20 mouse cellular contexts compared by ENCODE assay signal in the genomic region with DNA sequence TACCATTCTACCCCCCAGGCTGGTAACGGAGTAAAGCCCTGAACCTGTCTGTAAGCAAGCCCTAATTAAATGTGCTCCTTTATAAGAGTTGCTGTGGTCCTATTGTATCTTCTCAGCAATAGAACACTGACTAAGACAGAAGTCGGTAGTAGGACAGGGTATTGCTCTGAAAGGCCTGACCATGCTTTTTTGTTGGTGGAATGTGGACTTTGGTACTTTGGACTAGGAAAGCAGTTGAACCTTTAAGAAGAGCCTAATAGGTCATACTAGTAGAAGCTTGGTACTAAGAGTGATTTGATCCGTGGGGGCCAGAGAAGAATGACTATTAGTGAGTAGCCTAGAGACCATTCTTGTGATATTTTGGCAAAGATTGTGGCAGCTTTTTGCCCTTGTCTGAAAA. TPM values are rescaled to one million over a fixed set of nuclear protein-coding genes. Genes with fewer than 3 reads are reported as not detected.
DNase-seq lines count a peak whose midpoint lies in the region; ATAC-seq and TF ChIP-seq lines count a peak whose summit lies in the region.
"Had no signal": no experiment of that assay in that cellular context is flagged by ENCODE, and none has a peak within 500 bp of the region (broad histone marks: within the 10 kb centered on the region; RNA-seq: fewer than 3 reads in every experiment).

No protein-coding gene starts in this region.

- H3K36me3 ChIP-seq in kidney, adult 2 months (ENCODE audit: control insufficient read depth, insufficient read depth, low read length), result no peaks in the 10 kb centered on the region
- no peaks in the 10 kb centered on the region for H3K36me3 ChIP-seq in kidney, embryonic 15.5 days
- no peaks in the 10 kb centered on the region for H3K36me3 ChIP-seq in intestine, embryonic 15.5 days
- H3K36me3 ChIP-seq in small intestine, adult 2 months (ENCODE audit: control insufficient read depth, insufficient read depth, low read length), result no peaks in the 10 kb centered on the region
- H3K36me3 ChIP-seq: embryonic facial prominence, embryonic 15.5 days; forebrain, embryonic 10.5 days; heart, embryonic 13.5 days had no signal

- TF ChIP-seq CTCF in kidney, adult 2 months (conservative IDR thresholded peaks at IDR 0.05; ENCODE audit: insufficient read depth, insufficient read length, low read depth, low read length), result no peak
- no peak for TF ChIP-seq CTCF in small intestine, adult 2 months (IDR thresholded peaks at IDR 0.05; ENCODE audit: extremely low read depth, insufficient read length, insufficient replicate concordance, low read depth, low read length)

- peak overlapping the region; percentile 58 for H3K27ac ChIP-seq in kidney, adult 2 months (ENCODE audit: insufficient read depth, low read depth, low read length)
- H3K27ac ChIP-seq in kidney, embryonic 15.5 days, result no peak overlapping the region
- H3K27ac ChIP-seq in intestine, embryonic 15.5 days, result no peak overlapping the region
- H3K27ac ChIP-seq in small intestine, adult 2 months (ENCODE audit: insufficient read depth, low read depth, low read length), result peak overlapping the region; percentile 97
- H3K27ac ChIP-seq: embryonic facial prominence, embryonic 15.5 days; forebrain, embryonic 10.5 days; heart, embryonic 13.5 days had no signal

- no peak overlapping the region for H3K9ac ChIP-seq in kidney, embryonic 15.5 days
- no peak overlapping the region for H3K9ac ChIP-seq in intestine, embryonic 15.5 days
- H3K9ac ChIP-seq: embryonic facial prominence, embryonic 15.5 days; heart, embryonic 13.5 days had no signal

- TF ChIP-seq POLR2A in kidney, adult 2 months (IDR thresholded peaks at IDR 0.05; ENCODE audit: low read depth, low read length), result no peak
- no peak for TF ChIP-seq POLR2A in small intestine, adult 2 months (IDR thresholded peaks at IDR 0.05; ENCODE audit: low read depth, low read length)

- no peaks in the 10 kb centered on the region for H3K9me3 ChIP-seq in kidney, embryonic 15.5 days (replicated peaks)
- H3K9me3 ChIP-seq in intestine, embryonic 15.5 days, result no peaks in the 10 kb centered on the region
- H3K9me3 ChIP-seq: embryonic facial prominence, embryonic 15.5 days; heart, embryonic 13.5 days had no signal

- peak; percentile 84 for DNase-seq in kidney, adult 2 months
- DNase-seq in kidney, postnatal 4 days, result no peak
- DNase-seq in kidney, postnatal 14 days, result peak; percentile 13
- no peak for DNase-seq in right cerebral cortex, postnatal 25 days
- DNase-seq: adrenal gland, postnatal 10 days; cerebellum, adult 11 months; cerebellum, adult 8-10 months; cerebellum, postnatal 14 days; embryo, embryonic 11 days; gastrocnemius, postnatal 36 days; heart, adult 11 months; heart, postnatal 36 days had no signal

- H3K4me3 ChIP-seq in kidney, adult 2 months (ENCODE audit: insufficient read depth, low read depth, low read length), result no peak overlapping the region
- no peak overlapping the region for H3K4me3 ChIP-seq in kidney, embryonic 15.5 days (replicated peaks)
- H3K4me3 ChIP-seq in intestine, embryonic 15.5 days (replicated peaks), result no peak overlapping the region
- H3K4me3 ChIP-seq in small intestine, adult 2 months (ENCODE audit: low read depth, low read length), result no peak overlapping the region
- H3K4me3 ChIP-seq: embryonic facial prominence, embryonic 15.5 days; erythroblast, embryonic 14.5 days; forebrain, embryonic 10.5 days; heart, embryonic 13.5 days had no signal

- no peak overlapping the region for H3K4me2 ChIP-seq in kidney, embryonic 15.5 days
- H3K4me2 ChIP-seq in intestine, embryonic 15.5 days (replicated peaks), result no peak overlapping the region
- H3K4me2 ChIP-seq: embryonic facial prominence, embryonic 15.5 days; heart, embryonic 13.5 days had no signal

- no peaks in the 10 kb centered on the region for H3K27me3 ChIP-seq in kidney, adult 2 months (replicated peaks; ENCODE audit: control insufficient read depth, insufficient read depth, low read length)
- no peaks in the 10 kb centered on the region for H3K27me3 ChIP-seq in kidney, embryonic 15.5 days
- H3K27me3 ChIP-seq in intestine, embryonic 15.5 days (replicated peaks), result no peaks in the 10 kb centered on the region
- no peaks in the 10 kb centered on the region for H3K27me3 ChIP-seq in small intestine, adult 2 months (ENCODE audit: control insufficient read depth, insufficient read depth, low read length)
- H3K27me3 ChIP-seq: embryonic facial prominence, embryonic 15.5 days; heart, embryonic 13.5 days had no signal

- 56% methylated on average over 3 of the region's 3 CpGs for WGBS in kidney, adult 2 months
- 84% methylated on average over 3 of the region's 3 CpGs for WGBS in kidney, embryonic 15.5 days
- WGBS in intestine, embryonic 15.5 days, result 79% methylated on average over 3 of the region's 3 CpGs
- 42% methylated on average over 3 of the region's 3 CpGs for WGBS in small intestine, adult 2 months

- peaks cover 8% of the 10 kb centered on the region for H3K4me1 ChIP-seq in kidney, adult 2 months (ENCODE audit: control insufficient read depth, insufficient read depth, low read length)
- no peaks in the 10 kb centered on the region for H3K4me1 ChIP-seq in kidney, embryonic 15.5 days
- no peaks in the 10 kb centered on the region for H3K4me1 ChIP-seq in intestine, embryonic 15.5 days (replicated peaks)
- peaks cover 10% of the 10 kb centered on the region; the same call in 1 of the 2 replicates for H3K4me1 ChIP-seq in small intestine, adult 2 months (ENCODE audit: control insufficient read depth, insufficient read depth, insufficient read length, low read length)
- H3K4me1 ChIP-seq: embryonic facial prominence, embryonic 15.5 days; forebrain, embryonic 10.5 days; heart, embryonic 13.5 days had no signal

- ATAC-seq in kidney, embryonic 15.5 days (replicated peaks; ENCODE audit: low FRiP score), result no peak
- peak; percentile 45; the same call in 1 of the 2 replicates for ATAC-seq in intestine, embryonic 15.5 days
- ATAC-seq: forebrain, embryonic 14.5 days had no signal

RNA-seq across cellular contexts. Expression of a gene that starts 16.2 kb away (rescaled TPM):
- 37.8 and 53.4 TPM in 2 replicates for polyA plus RNA-seq in kidney, adult 2 months (2012; rRNA removed)
- polyA plus RNA-seq in kidney, embryonic 15.5 days (2015; fragmentation: Nextera tagmentation; extraction: Ambion mirVana), result 76.1 and 78.9 TPM in 2 replicates
- polyA plus RNA-seq in intestine, embryonic 15.5 days (2015; fragmentation: Nextera tagmentation; extraction: Ambion mirVana), result 104 TPM in 2 replicates
- polyA plus RNA-seq in small intestine, adult 2 months (2012; rRNA removed), result 12.6 and 27.6 TPM in 2 replicates

Comparison
In these comparisons a context has a peak if more than half of its experiments do, and no peak if none do; other contexts are left out.
1. DNase-seq: peak in kidney, adult 2 months (single experiment) and kidney, postnatal 14 days (single experiment); none in kidney, postnatal 4 days (0 of 2) and right cerebral cortex, postnatal 25 days (single experiment).
2. H3K27ac ChIP-seq: peak in kidney, adult 2 months (single experiment) and small intestine, adult 2 months (single experiment); none in kidney, embryonic 15.5 days (single experiment) and intestine, embryonic 15.5 days (single experiment).